Mouse (Mus musculus): ENCODE data around the gene Pf4.
A peak's percentile ranks its signal among the peaks of the same experiment; 100 is the strongest.

Gene Pf4

DNA sequence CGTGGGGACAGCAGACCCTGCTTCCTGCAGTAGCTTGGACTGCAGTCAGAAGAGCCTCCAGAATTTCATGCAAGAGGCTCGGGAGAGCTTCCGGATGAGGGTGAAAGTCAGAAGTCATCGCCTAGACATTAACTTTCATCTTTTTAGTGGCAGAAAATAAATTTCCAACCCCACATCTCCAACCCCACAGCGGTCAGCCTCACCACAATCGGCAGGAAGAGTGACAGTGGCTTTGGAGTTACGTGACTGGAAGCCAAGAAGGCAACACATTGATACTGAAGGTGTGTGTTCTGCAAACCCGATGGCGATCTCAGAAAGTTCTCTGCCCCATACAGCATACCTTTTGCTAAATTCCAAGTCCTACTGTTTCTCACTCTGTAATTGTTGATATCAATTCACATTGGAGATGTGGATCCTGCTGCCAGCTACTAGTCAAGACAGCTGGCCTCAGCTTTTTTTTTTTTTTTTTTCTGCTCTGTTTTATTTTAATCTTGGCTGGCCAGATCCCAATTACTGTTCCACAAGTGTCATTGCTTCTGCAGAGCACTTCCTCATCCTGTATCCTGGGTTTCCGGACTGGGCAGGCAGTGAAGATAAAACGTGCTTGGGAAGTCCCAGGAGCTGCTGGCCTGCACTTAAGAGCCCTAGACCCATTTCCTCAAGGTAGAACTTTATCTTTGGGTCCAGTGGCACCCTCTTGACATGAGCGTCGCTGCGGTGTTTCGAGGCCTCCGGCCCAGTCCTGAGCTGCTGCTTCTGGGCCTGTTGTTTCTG, at the start of gene Pf4:
Gene Pf4 (plus strand): TSS at position 556 of the 774 bp plus-strand sequence.
- DNase-seq (ENCODE audit: low read depth, low spot score) = no peak

GRCm38 (mm10) chr5:90722656-90723055, 49.6 kb upstream of the Pf4 start:
- no peak for DNase-seq (ENCODE audit: low read depth, low spot score)

DNA sequence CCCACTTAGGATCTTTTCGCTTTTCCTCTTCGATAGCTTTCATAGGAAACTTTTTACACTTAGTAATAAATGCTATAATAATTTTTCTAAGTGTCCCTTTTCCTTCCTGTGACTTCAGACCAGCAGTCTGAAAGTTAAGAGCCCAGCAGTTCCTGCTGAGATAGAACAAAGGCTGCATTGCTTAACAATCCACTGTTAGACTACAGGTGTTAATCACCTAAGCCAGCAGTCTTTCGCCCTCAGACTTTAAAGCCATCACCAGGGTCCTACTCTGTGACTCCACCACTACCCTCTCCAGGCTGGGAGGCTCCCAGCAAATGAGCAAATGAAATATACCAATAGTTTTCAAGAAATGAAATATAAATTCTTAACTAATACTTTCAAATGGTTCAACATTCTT, 44.0 kb upstream of the Pf4 start:
- DNase-seq (ENCODE audit: low read depth, low spot score) = no peak

GRCm38 (mm10) chr5:90731480-90731879, 40.8 kb upstream of the Pf4 start:
- DNase-seq (ENCODE audit: low read depth, low spot score) = no peak

DNA sequence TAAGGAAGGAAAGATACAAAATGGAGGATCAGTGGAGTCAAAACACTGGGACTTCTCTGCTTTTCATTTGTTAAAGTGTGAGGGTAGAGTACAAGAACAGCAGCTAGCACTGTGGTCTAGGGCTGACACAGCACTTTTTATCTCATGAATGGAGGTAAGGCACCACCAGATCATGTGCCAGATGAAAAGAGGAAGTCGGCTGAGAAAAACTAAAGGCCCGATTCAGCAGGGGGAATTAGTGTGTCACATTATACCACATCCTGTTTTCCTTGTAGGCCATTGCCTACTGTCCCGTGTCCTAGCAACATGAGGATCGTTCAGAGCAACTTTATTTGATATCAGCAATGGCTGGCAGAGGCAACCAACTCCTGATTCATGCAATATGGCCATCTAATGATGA, 30.2 kb upstream of the Pf4 start:
- DNase-seq (ENCODE audit: low read depth, low spot score) = peak; percentile 33

GRCm38 (mm10) chr5:90753934-90754333, 18.3 kb upstream of the Pf4 start:
- DNase-seq (ENCODE audit: low read depth, low spot score) = no peak

DNA sequence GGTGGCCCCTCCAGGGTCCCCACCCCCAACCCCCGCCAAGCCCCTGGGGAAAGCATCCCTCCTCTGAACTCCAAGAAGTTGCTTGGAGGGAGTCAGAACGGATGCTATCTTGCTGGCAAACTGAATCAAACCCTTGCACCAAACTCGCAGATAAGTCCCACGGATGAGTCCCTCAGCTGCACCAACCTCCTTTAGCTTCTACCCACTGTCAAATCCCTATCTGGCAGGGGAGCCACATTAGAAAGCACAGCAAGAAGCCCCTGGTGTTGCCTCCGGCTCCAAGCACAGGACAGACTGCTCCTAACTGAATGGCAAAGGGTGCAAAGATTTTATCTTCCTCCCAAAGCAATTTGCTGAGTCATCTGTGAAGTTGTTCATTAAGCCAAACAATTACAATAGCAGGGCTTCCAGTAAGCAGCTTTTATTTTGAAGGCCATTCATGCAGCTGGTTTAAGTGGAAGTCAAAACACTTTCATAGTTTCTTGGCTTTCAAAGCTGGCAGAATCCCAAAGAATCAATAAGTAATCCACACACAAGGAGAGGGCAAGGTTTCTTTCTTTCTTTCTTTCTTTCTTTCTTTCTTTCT, 14.1 kb upstream of the Pf4 start:
- no peak for DNase-seq (ENCODE audit: low read depth, low spot score)

- DNase-seq (ENCODE audit: low read depth, low spot score) = no peak
These were observed 12.9 kb upstream of the Pf4 start, which contains the start of gene Cxcl5 for GRCm38 (mm10) chr5:90759077-90760065. Gene Cxcl5 (plus strand): TSS chr5:90759360.

- DNase-seq (ENCODE audit: low read depth, low spot score) = no peak
These were observed 11.9 kb upstream of the Pf4 start for GRCm38 (mm10) chr5:90760303-90760702.

DNA sequence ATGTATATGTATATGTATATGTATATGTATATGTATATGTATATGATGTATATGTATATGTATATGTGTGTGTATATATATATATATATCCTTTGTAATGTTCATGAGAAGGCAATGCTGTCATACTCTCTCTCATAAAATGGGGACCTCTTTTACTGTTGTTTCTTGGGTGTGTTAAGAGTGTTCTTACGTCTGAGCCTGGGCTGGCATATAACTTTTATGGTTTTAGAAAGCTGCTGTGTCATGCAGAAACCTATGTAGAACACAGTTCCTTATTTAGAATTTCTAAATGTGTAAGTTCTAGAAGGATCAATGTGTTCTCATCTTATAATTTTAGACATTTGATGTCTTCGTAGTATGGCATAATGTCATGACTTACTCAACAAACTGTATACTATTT, 11.4 kb upstream of the Pf4 start:
- DNase-seq (ENCODE audit: low read depth, low spot score) = no peak

- DNase-seq (ENCODE audit: low read depth, low spot score) = no peak
These were observed 10.4 kb upstream of the Pf4 start for GRCm38 (mm10) chr5:90761834-90762233.

DNA sequence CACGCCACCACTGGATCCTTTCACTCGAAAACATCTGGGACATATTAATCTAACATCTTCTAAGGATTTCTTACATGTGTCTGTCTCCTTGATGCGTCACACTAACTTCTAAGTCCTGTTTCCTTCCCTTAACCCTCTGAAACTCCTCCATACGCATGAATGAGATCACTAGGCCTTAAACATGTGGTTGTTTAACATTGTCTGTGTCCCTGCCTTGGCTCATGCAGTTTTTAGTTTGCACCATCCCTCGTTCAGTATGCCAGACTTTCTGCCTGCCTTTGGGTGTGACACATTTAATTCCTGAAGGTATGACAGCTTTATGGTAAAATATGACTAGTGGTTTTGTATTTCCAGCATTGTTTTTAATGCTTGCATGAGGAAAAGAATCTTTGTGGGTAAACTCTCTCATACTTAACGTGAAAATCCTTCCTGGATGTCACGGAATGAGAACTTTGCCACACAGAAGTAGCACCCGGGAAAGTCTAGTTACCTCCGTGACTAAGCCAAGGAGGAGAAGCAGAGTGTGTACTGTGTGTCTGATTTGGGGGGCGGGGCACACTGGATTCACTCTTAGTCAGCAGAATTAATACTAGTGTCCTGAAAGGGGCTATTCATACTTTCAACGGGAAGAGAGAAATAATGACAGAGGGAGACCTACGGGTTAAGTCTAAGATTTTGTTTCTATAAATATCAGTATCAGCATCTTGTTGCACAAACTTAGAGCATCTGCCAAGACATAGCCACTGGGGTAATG, 8.1 kb upstream of the Pf4 start:
- no peak for DNase-seq (ENCODE audit: low read depth, low spot score)

- no peak for DNase-seq (ENCODE audit: low read depth, low spot score)
These were observed 6.2 kb upstream of the Pf4 start for GRCm38 (mm10) chr5:90765821-90766606.

- no peak for DNase-seq (ENCODE audit: low read depth, low spot score)
These were observed 4.0 kb upstream of the Pf4 start, which contains the start of gene Ppbp for GRCm38 (mm10) chr5:90768218-90768617. Gene Ppbp (plus strand): TSS chr5:90768518.

GRCm38 (mm10) chr5:90771369-90771768, 866 bp upstream of the Pf4 start:
- no peak for DNase-seq (ENCODE audit: low read depth, low spot score)

- no peak for DNase-seq (ENCODE audit: low read depth, low spot score)
These were observed 3.3 kb downstream of the Pf4 start for GRCm38 (mm10) chr5:90775562-90775961.

GRCm38 (mm10) chr5:90777621-90778020, 5.4 kb downstream of the Pf4 start:
- no peak for DNase-seq (ENCODE audit: low read depth, low spot score)

DNA sequence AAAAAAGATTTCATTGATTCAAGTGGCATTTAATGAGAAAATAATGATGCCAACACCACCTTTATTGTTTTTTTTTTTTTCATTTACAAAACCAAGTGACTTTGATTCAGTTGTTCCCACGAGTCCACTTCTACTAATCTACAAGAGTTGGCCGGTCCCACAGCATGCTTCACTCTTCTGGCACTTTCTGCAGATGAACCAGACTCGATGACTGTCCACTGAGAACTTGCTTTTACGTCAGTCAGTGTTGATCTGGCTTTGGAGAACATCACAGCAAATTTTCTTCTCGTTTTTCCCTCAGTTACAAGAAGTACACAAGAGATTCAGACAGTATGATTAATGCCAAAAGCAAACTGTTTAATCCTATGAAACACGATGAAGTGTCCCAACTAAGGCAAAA, 6.6 kb downstream of the Pf4 start:
- no peak for DNase-seq (ENCODE audit: low read depth, low spot score)

DNA sequence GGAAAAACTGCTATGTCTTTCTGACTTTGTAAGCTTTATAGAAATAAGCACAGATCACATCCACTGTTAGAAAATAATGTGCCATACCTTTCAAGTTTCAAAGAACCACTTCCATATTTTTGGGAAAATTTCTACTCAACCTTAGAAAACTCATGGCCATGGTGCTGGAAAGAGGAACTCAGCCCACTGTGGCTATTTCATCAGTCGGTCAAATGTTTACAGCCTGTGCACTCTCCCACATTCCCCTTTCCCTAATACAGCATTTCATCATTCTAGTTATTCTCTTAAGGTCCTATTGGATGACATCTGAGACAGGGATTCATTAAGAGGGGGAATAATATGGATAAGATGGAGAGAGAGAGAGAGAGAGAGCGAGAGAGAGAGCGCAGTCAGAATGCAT, 11.5 kb downstream of the Pf4 start:
- DNase-seq (ENCODE audit: low read depth, low spot score) = no peak
